Mouse (Mus musculus) liver, embryonic 14.5 days (tissue): ENCODE measurements around the gene Clmp. TPM values are rescaled to one million over a fixed set of nuclear protein-coding genes. Genes with fewer than 3 reads are reported as not detected.

Experiments used
- ATAC-seq: fragments of 200-750 bp; cut with Nextera tagmentation; 2 replicates; pipeline ENCODE4 v1.8.0; 2017; ENCODE audit warnings: moderate number of reproducible peaks, mild to moderate bottlenecking, moderate library complexity; ENCODE audit not compliant: insufficient read depth
- DNase-seq, 3 experiments: peaks; one replicate each; pipeline ENCODE4 v3.0.0-alpha.2; 2012 to 2013; ENCODE audit warnings: low read depth in 3 of 3, low spot score in 3 of 3
- H3K27ac ChIP-seq: fragments of 300-500 bp; sonication (generic); 2 replicates; pipeline ENCODE4 v1.5.1; 2014; ENCODE audit warnings: moderate library complexity, mild to moderate bottlenecking, control low read depth, inconsistent platforms
- H3K27me3 ChIP-seq: fragments of 300-500 bp; sonication (generic); 2 replicates; pipeline ENCODE4 v1.6.1; 2014; ENCODE audit warnings: mild to moderate bottlenecking, low read length, moderate library complexity; ENCODE audit not compliant: control insufficient read depth, insufficient read depth
- H3K36me3 ChIP-seq: fragments of 300-500 bp; sonication (generic); replicated peaks from 2 replicates; pipeline ENCODE4 v1.6.1; 2014; ENCODE audit warnings: low read depth; ENCODE audit not compliant: control insufficient read depth, insufficient read depth
- H3K4me1 ChIP-seq, 2 experiments: fragments of 200-500 bp in 1 of 2; fragments of 300-500 bp in 1 of 2; sonication (generic) in 1 of 2; replicated peaks; 2 replicates each; pipeline ENCODE4 v1.6.1; 2012 to 2014; ENCODE audit warnings: antibody characterized with exemption in 1 of 2, inconsistent platforms in 1 of 2, low read length in 1 of 2; ENCODE audit not compliant: control insufficient read depth in 2 of 2, insufficient read depth in 2 of 2
- H3K4me2 ChIP-seq: fragments of 300-500 bp; sonication (generic); 2 replicates; pipeline ENCODE4 v1.6.1; 2014; ENCODE audit warnings: low read depth, mild to moderate bottlenecking, control low read depth, moderate library complexity
- H3K4me3 ChIP-seq, 2 experiments: fragments of 200-500 bp in 1 of 2; fragments of 300-500 bp in 1 of 2; sonication (generic) in 1 of 2; 2 replicates each; pipeline ENCODE4 v1.5.1; 2012 to 2014; ENCODE audit warnings: low read depth in 2 of 2, low read length in 2 of 2, mild to moderate bottlenecking in 2 of 2, control low read depth in 1 of 2, inconsistent platforms in 1 of 2, moderate library complexity in 1 of 2; ENCODE audit not compliant: insufficient read depth in 1 of 2
- H3K9ac ChIP-seq: fragments of 300-500 bp; sonication (generic); replicated peaks from 2 replicates; pipeline ENCODE4 v1.6.1; 2014; ENCODE audit warnings: mild to moderate bottlenecking, control low read depth, moderate library complexity
- H3K9me3 ChIP-seq: fragments of 300-500 bp; sonication (generic); 2 replicates; pipeline ENCODE4 v1.6.1; 2016; ENCODE audit warnings: low read length, mixed read lengths; ENCODE audit not compliant: control insufficient read depth
- CTCF ChIP-seq: IDR thresholded peaks from 2 replicates; pipeline ENCODE4 v1.5.1; 2016; ENCODE audit warnings: antibody characterized with exemption, low read depth, control low read depth
- EP300 ChIP-seq: IDR thresholded peaks from 2 replicates; pipeline ENCODE4 v1.6.1; 2016; ENCODE audit warnings: antibody characterized with exemption, low read depth
- WGBS: fragments of 180-500 bp; shearing (Covaris S2); extraction: QIAGEN DNeasy Blood & Tissue Kit; methylation state at CpG from one replicate; pipeline ENCODE4 v1.1.7; 2014; ENCODE audit not compliant: insufficient replicate concordance; 5-methylcytosine and 5-hydroxymethylcytosine counted together
- polyA plus RNA-seq, 2 experiments: library from polyadenylated mRNA; depleted of rRNA in 1 of 2; stranded (reverse) in 1 of 2; unstranded in 1 of 2; fragments of >200 nt; fragmentation: Nextera tagmentation in 1 of 2; extraction: Ambion mirVana in 1 of 2; gene quantifications; 2 replicates each; pipeline versions ENCODE4 v1.2.1 to v1.2.3; 2012 to 2014

The Clmp gene
- polyA plus RNA-seq, 2 experiments, result 0.55 to 0.59 TPM

GRCm38 (mm10) chr9:40751749-40752148 lies 66.0 kb downstream of the Clmp start:
- Histone ChIP-seq H3K27ac (no peak overlapping the region), H3K36me3 (no peaks in the 10 kb centered on the region), H3K4me3 (no peak overlapping the region), H3K9me3 (no peaks in the 10 kb centered on the region), H3K9ac (no peak overlapping the region), H3K27me3 (no peaks in the 10 kb centered on the region), H3K4me1 (no peaks in the 10 kb centered on the region), H3K4me2 (no peak overlapping the region)
- peak; percentile 37 for TF ChIP-seq CTCF
- TF ChIP-seq EP300, result no peak
- WGBS, result 51% methylated on average over 3 of the region's 3 CpGs
- DNase-seq, result no peak
- ATAC-seq, result no peak

DNA sequence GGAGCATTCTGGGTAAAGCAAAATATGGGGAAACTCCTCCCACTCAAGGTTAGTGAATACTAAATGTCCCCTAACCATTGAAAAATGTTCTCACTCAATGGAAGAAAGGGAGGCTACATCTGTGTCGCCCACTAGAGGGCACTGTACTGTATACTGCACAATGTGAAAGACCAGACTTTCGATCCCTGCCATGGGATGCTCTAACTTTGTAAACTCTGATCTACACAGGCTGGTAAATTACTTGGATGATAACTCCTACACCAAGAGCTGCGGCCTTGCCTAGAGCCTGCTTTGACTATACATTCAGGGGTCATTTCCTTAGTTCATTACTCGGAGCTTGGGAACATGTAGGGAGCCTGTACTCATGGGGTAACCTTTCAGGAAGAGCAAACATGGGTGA lies 70.6 kb downstream of the Clmp start:
- H3K27ac ChIP-seq, result no peak overlapping the region
- WGBS, result 14% methylated on average over 4 of the region's 4 CpGs
- H3K4me1 ChIP-seq, result peaks cover 0 to 6% of the 10 kb centered on the region in 2 experiments; a peak in 2 of 4 replicates
- H3K36me3 ChIP-seq, result no peaks in the 10 kb centered on the region
- H3K9me3 ChIP-seq, result no peaks in the 10 kb centered on the region
- no peaks in the 10 kb centered on the region for H3K27me3 ChIP-seq
- peak overlapping the region; percentile 42 for H3K4me2 ChIP-seq
- peak overlapping the region in 1 of 2 experiments; percentile 24; a peak in 2 of 4 replicates for H3K4me3 ChIP-seq
- DNase-seq (peak in 1 of 3 experiments; percentile 51), ATAC-seq (peak; percentile 39; the same call in 1 of the 2 replicates)
- no peak overlapping the region for H3K9ac ChIP-seq
- TF ChIP-seq CTCF (peak; percentile 79), EP300 (no peak)

- H3K4me1 ChIP-seq, result peaks cover 0 to 6% of the 10 kb centered on the region in 2 experiments; a peak in 2 of 4 replicates
- no peak overlapping the region for H3K27ac ChIP-seq
- peak; percentile 58; the same call in 1 of the 2 replicates for ATAC-seq
- H3K36me3 ChIP-seq, result no peaks in the 10 kb centered on the region
- no peaks in the 10 kb centered on the region for H3K27me3 ChIP-seq
- WGBS, result 20% methylated on average over 12 of the region's 12 CpGs
- peak overlapping the region; percentile 42 for H3K4me2 ChIP-seq
- H3K4me3 ChIP-seq, result no peak overlapping the region
- H3K9me3 ChIP-seq, result no peaks in the 10 kb centered on the region
- no peak for DNase-seq
- TF ChIP-seq EP300, result no peak
- TF ChIP-seq CTCF, result peak; percentile 52
- H3K9ac ChIP-seq, result no peak overlapping the region
Observed at GRCm38 (mm10) chr9:40757105-40757626, 71.4 kb downstream of the Clmp start.

DNA sequence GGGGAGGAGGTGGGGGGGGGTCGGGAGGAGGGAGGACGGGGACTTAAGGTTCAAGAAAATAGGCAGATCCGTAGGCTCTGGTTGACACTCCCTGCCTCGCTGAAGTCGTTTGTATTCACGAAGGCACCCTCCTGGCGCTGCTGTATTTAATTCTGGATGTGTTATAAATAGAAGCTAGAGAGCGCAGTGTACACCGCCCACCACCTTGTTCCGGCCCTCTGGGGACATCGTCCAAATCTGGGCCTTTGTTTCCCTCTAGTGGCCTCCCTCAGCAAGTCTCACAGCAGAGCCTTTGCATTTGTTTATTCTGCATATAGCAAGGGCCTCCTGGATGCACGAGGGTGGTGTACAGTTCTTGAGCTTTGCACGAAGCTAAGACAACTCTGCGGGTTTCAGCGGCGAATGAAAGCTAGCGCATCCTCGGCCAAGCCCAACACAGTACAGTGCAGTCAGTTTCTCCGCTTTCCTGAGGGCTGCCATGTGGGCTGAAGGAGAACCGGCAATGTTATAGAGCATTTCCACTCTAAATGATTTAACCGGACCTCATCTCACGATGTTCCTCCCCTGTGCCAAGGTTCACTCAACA lies 72.0 kb downstream of the Clmp start:
- no peak overlapping the region for H3K9ac ChIP-seq
- 13% methylated on average over 22 of the region's 22 CpGs for WGBS

GRCm38 (mm10) chr9:40762354-40762753 lies 76.6 kb downstream of the Clmp start:
- TF ChIP-seq EP300 (no peak), CTCF (no peak)

More for the DNA sequence above, 72.0 kb downstream of the Clmp start:
- TF ChIP-seq CTCF (peak; percentile 68), EP300 (no peak)
- peaks cover 0 to 6% of the 10 kb centered on the region in 2 experiments; a peak in 2 of 4 replicates for H3K4me1 ChIP-seq
- H3K4me3 ChIP-seq, result no peak overlapping the region
- H3K36me3 ChIP-seq, result no peaks in the 10 kb centered on the region
- H3K9me3 ChIP-seq, result no peaks in the 10 kb centered on the region
- H3K27me3 ChIP-seq, result no peaks in the 10 kb centered on the region
- DNase-seq, result peak in 2 of 3 experiments; percentile 35 to 37
- ATAC-seq, result peak; percentile 75
- H3K27ac ChIP-seq, result no peak overlapping the region
- H3K4me2 ChIP-seq, result peak overlapping the region; percentile 42

More at GRCm38 (mm10) chr9:40762354-40762753, 76.6 kb downstream of the Clmp start:
- no peaks in the 10 kb centered on the region for H3K27me3 ChIP-seq
- ATAC-seq, result no peak
- no peaks in the 10 kb centered on the region for H3K36me3 ChIP-seq
- 52% methylated on average over 6 of the region's 6 CpGs for WGBS
- H3K4me3 ChIP-seq, result no peak overlapping the region
- no peak overlapping the region for H3K4me2 ChIP-seq
- DNase-seq, result no peak
- H3K4me1 ChIP-seq, result peaks cover 0 to 4% of the 10 kb centered on the region in 2 experiments; a peak in 1 of 4 replicates
- H3K9me3 ChIP-seq, result no peaks in the 10 kb centered on the region
- H3K27ac ChIP-seq, result no peak overlapping the region
- H3K9ac ChIP-seq, result no peak overlapping the region
